In genomic region chr13:95249511-95250456, GRCm38 (mm10) we compare ENCODE assay signal across 8 mouse cellular contexts. TPM values are rescaled to one million over a fixed set of nuclear protein-coding genes. Genes with fewer than 3 reads are reported as not detected.
DNase-seq lines count a peak whose midpoint lies in the region; ATAC-seq and TF ChIP-seq lines count a peak whose summit lies in the region.

Gene Pde8b (minus strand): TSS chr13:95250336.

- H3K4me1 ChIP-seq in megakaryocyte, embryonic 14.5 days, result peaks cover 7% of the 10 kb centered on the region; the same call in 1 of the 2 replicates
- H3K4me1 ChIP-seq in forebrain, embryonic 11.5 days (replicated peaks; ENCODE audit: control insufficient read depth, insufficient read depth, low read length), result no peaks in the 10 kb centered on the region; the same call in 1 of the 2 replicates
- H3K4me1 ChIP-seq in intestine, embryonic 15.5 days (replicated peaks), result 0 out of 2 replicates have a peak, but pooled peaks cover 4% of the 10 kb centered on the region

- no peak within 1 kb of the TSS for H3K9ac ChIP-seq in forebrain, embryonic 11.5 days (ENCODE audit: low read length)
- H3K9ac ChIP-seq in intestine, embryonic 15.5 days, result peak within 1 kb of the TSS; percentile 36

- no peaks in the 10 kb centered on the region for H3K36me3 ChIP-seq in megakaryocyte, embryonic 14.5 days (replicated peaks; ENCODE audit: low read length)
- no peaks in the 10 kb centered on the region for H3K36me3 ChIP-seq in forebrain, embryonic 11.5 days (ENCODE audit: control insufficient read depth, insufficient read depth, low read length)
- H3K36me3 ChIP-seq in intestine, embryonic 15.5 days, result no peaks in the 10 kb centered on the region
- no peaks in the 10 kb centered on the region for H3K36me3 ChIP-seq in splenic B cell, adult 2 months (ENCODE audit: control insufficient read depth, insufficient read depth, low read length, poor library complexity, severe bottlenecking)

- peak; percentile 46 for TF ChIP-seq CTCF in left cerebral cortex, adult 2 months (IDR thresholded peaks at IDR 0.05)

- intact Hi-C loops in left cerebral cortex, adult 2 months (cut with DNase I), result loop anchor here (2.0 kb wide), 1 partner anchor 75 kb away; no protein-coding TSS in a partner anchor

- H3K4me2 ChIP-seq in forebrain, embryonic 11.5 days (ENCODE audit: low read depth, low read length, severe bottlenecking), result peak within 1 kb of the TSS; percentile 66
- H3K4me2 ChIP-seq in intestine, embryonic 15.5 days (replicated peaks), result peak within 1 kb of the TSS; percentile 64

- no peak for ATAC-seq in megakaryocyte, adult 5-6 weeks (ENCODE audit: poor library complexity, severe bottlenecking)
- ATAC-seq in forebrain, embryonic 11.5 days (replicated peaks; ENCODE audit: low FRiP score), result no peak
- peak; percentile 87 for ATAC-seq in intestine, embryonic 15.5 days

- DNase-seq in forebrain, embryonic 11.5 days (ENCODE audit: low spot score), result peak; percentile 58
- DNase-seq in left cerebral cortex, adult 2 months (ENCODE audit: extremely low spot score in 1 of 2, low spot score in 2 of 2), result peak; percentile 43 to 53
- DNase-seq in mesoderm, embryonic 11.5 days (ENCODE audit: low read depth, low spot score), result peak; percentile 10
- DNase-seq in splenic B cell, adult 2 months (ENCODE audit: low read depth, low spot score), result peak; percentile 2
- DNase-seq in c-Kit-positive CD71-positive TER-119-positive erythroid progenitor cells, embryonic 14.5 days (ENCODE audit: low spot score), result no peak

- peaks cover 10% of the 10 kb centered on the region for H3K9me3 ChIP-seq in megakaryocyte, embryonic 14.5 days
- no peaks in the 10 kb centered on the region for H3K9me3 ChIP-seq in forebrain, embryonic 11.5 days (ENCODE audit: control insufficient read depth, low read length)
- no peaks in the 10 kb centered on the region for H3K9me3 ChIP-seq in intestine, embryonic 15.5 days

- no peak within 1 kb of the TSS for H3K27ac ChIP-seq in forebrain, embryonic 11.5 days (ENCODE audit: low read depth, low read length)
- no peak within 1 kb of the TSS for H3K27ac ChIP-seq in intestine, embryonic 15.5 days
- peak within 1 kb of the TSS; percentile 80 for H3K27ac ChIP-seq in left cerebral cortex, adult 2 months

- peak within 1 kb of the TSS; percentile 80 for H3K4me3 ChIP-seq in megakaryocyte, embryonic 14.5 days (replicated peaks)
- peak within 1 kb of the TSS; percentile 30 for H3K4me3 ChIP-seq in forebrain, embryonic 11.5 days (ENCODE audit: low read depth, low read length)
- H3K4me3 ChIP-seq in intestine, embryonic 15.5 days (replicated peaks), result peak within 1 kb of the TSS; percentile 48
- peak within 1 kb of the TSS; percentile 66 for H3K4me3 ChIP-seq in left cerebral cortex, adult 2 months

- 4% methylated on average over 37 of the region's 37 CpGs for WGBS in forebrain, embryonic 11.5 days
- 5% methylated on average over 37 of the region's 37 CpGs for WGBS in intestine, embryonic 15.5 days

- peaks cover 43% of the 10 kb centered on the region for H3K27me3 ChIP-seq in megakaryocyte, embryonic 14.5 days (replicated peaks)
- H3K27me3 ChIP-seq in forebrain, embryonic 11.5 days (ENCODE audit: control insufficient read depth, insufficient read depth, low read length), result peaks cover 3% of the 10 kb centered on the region; the same call in 1 of the 2 replicates
- H3K27me3 ChIP-seq in intestine, embryonic 15.5 days (replicated peaks), result peaks cover 6% of the 10 kb centered on the region; the same call in 1 of the 2 replicates
- no peaks in the 10 kb centered on the region for H3K27me3 ChIP-seq in splenic B cell, adult 2 months (ENCODE audit: control insufficient read depth, insufficient read depth, low read length, poor library complexity, severe bottlenecking)

RNA-seq across cellular contexts. Expression of gene Pde8b, which starts in this region (rescaled TPM):
- 0.06 TPM in 1 of 2 replicates, not detected in the other for polyA plus RNA-seq in megakaryocyte, embryonic 14.5 days (2012; ENCODE audit: insufficient read depth, low replicate concordance)
- 2.0 and 2.4 TPM in 2 replicates for total RNA-seq in megakaryocyte, adult 5-6 weeks (2015)
- 2.2 and 3.2 TPM in 2 replicates for total RNA-seq in megakaryocyte, adult 5-6 weeks (2017)
- 1.7 and 2.3 TPM in 2 replicates for polyA plus RNA-seq in forebrain, embryonic 11.5 days (2014; fragmentation: Nextera tagmentation; extraction: Ambion mirVana)
- 9.5 and 10.3 TPM in 2 replicates for polyA plus RNA-seq in intestine, embryonic 15.5 days (2015; fragmentation: Nextera tagmentation; extraction: Ambion mirVana)
- 100 to 1,000 TPM; 132 to 151 TPM for total RNA-seq in left cerebral cortex, adult 2 months (2021)

Comparison
In these comparisons a context has a peak if more than half of its experiments do, and no peak if none do; other contexts are left out.
1. RNA of gene Pde8b (total RNA-seq): 132 to 151 TPM in left cerebral cortex, adult 2 months; 2.0 to 3.2 TPM in megakaryocyte, adult 5-6 weeks; every median in the first group is over 10 times any median in the second.
2. H3K4me3 ChIP-seq: peak in every context shown above with its lines; median percentile 80 in megakaryocyte, embryonic 14.5 days; 66 in left cerebral cortex, adult 2 months; 48 in intestine, embryonic 15.5 days; 30 in forebrain, embryonic 11.5 days.